Comparison of ENCODE assay signal across 7 mouse cellular contexts in genomic region chr4:153018138-153018921, GRCm38 (mm10).
DNase-seq lines count a peak whose midpoint lies in the region; ATAC-seq and TF ChIP-seq lines count a peak whose summit lies in the region.

No protein-coding gene starts in this region.

- no peak for TF ChIP-seq CTCF in cortical plate, adult 2 months (IDR thresholded peaks at IDR 0.05; ENCODE audit: extremely low read depth, insufficient read depth, low read length)

- 30% methylated on average over 28 of the region's 28 CpGs for WGBS in forebrain, embryonic 14.5 days

- H3K9ac ChIP-seq in forebrain, embryonic 14.5 days (ENCODE audit: low read length) = peak overlapping the region; percentile 55; the same call in 1 of the 2 replicates

- no peaks in the 10 kb centered on the region for H3K9me3 ChIP-seq in forebrain, embryonic 14.5 days (replicated peaks; ENCODE audit: control insufficient read depth, low read length)

- no peak for TF ChIP-seq POLR2A in cortical plate, adult 2 months (IDR thresholded peaks at IDR 0.05; ENCODE audit: extremely low read depth, insufficient read depth, low read length)

- DNase-seq in forebrain, embryonic 14.5 days (ENCODE audit: low spot score) = peak; percentile 81
- peak; percentile 63 for DNase-seq in layer of hippocampus, adult 9-10 months (ENCODE audit: low spot score)
- DNase-seq in neural tube, embryonic 10.5 days (ENCODE audit: extremely low spot score, low spot score) = peak; percentile 17
- no peak for DNase-seq in testis, postnatal 14 days (ENCODE audit: low spot score)
- no peak for DNase-seq in spleen, postnatal 14 days (ENCODE audit: low spot score in 2 of 2)

- H3K27me3 ChIP-seq in forebrain, embryonic 14.5 days (replicated peaks; ENCODE audit: control insufficient read depth, insufficient read depth, low read length) = no peaks in the 10 kb centered on the region

- ATAC-seq in forebrain, embryonic 14.5 days = peak; percentile 87
- no peak for ATAC-seq in erythroblast, adult 5-6 weeks (replicated peaks; ENCODE audit: low FRiP score, poor library complexity, severe bottlenecking)

- no peaks in the 10 kb centered on the region; the same call in 1 of the 2 replicates for H3K4me1 ChIP-seq in cortical plate, adult 2 months (ENCODE audit: control insufficient read depth, insufficient read depth, low read length)
- H3K4me1 ChIP-seq in forebrain, embryonic 14.5 days (ENCODE audit: control insufficient read depth, insufficient read depth, low read length) = peaks cover 15% of the 10 kb centered on the region

- H3K36me3 ChIP-seq in forebrain, embryonic 14.5 days (ENCODE audit: control insufficient read depth, insufficient read depth, low read length) = no peaks in the 10 kb centered on the region

- H3K4me3 ChIP-seq in cortical plate, adult 2 months (ENCODE audit: insufficient read depth, low read length) = no peak overlapping the region
- H3K4me3 ChIP-seq in forebrain, embryonic 14.5 days (ENCODE audit: low read depth, low read length) = peak overlapping the region; percentile 3; the same call in 1 of the 2 replicates

- peak overlapping the region; percentile 36; the same call in 1 of the 2 replicates for H3K27ac ChIP-seq in cortical plate, adult 2 months (ENCODE audit: insufficient read depth, low read length)
- peak overlapping the region; percentile 87 for H3K27ac ChIP-seq in forebrain, embryonic 14.5 days (ENCODE audit: low read depth, low read length)

- peak overlapping the region; percentile 34 for H3K4me2 ChIP-seq in forebrain, embryonic 14.5 days (ENCODE audit: low read length)

Comparison
In these comparisons a context has a peak if more than half of its experiments do, and no peak if none do; other contexts are left out.
1. DNase-seq: peak in forebrain, embryonic 14.5 days (single experiment), layer of hippocampus, adult 9-10 months (single experiment) and neural tube, embryonic 10.5 days (single experiment); none in testis, postnatal 14 days (single experiment) and spleen, postnatal 14 days (0 of 2).